Mouse (Mus musculus): Measurements from ENCODE around the gene Gpr62.

The Gpr62 gene

DNA sequence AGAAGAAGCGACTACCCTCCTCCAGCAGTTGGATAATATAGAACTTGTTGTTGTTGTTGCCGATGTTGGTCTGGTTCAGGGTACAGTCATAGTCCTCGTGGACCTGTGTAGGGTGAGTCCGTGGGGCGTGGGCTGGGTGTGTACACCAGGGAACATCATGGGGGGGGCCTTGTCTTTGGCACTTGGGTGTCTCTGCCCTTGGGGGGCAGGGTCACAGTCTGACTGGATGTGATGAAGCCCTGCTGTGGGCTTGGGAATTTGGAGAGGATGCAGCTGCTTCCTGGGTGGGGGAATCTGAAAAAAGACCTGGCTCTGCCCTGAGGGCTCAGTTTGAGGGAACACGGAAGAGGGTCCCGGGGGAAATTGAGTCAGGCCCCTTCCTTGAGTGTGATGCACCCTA lies 9.3 kb upstream of the Gpr62 start:
- DNase-seq (ENCODE audit: low read depth, low spot score) = no peak

DNA sequence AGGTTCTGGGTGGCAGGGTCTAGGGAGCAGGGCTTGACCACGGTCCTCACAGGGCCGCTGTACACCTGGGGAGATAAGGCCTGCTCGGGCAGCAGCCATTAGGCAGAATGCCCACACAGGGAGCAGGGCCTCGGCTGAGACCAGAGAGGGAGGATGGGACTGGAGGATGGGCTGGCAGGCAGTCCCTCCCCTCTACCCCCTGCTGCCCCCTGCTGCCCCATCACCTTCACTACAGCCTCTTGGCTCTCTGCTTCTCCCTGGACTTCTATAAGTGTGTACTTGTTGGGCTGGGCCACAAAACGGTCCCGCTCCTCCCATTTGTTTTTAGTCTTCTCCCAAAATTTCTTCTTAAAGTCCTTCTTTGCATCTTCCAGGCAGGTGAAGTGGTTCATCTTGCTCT lies 8.7 kb upstream of the Gpr62 start:
- DNase-seq (ENCODE audit: low read depth, low spot score) = no peak

DNA sequence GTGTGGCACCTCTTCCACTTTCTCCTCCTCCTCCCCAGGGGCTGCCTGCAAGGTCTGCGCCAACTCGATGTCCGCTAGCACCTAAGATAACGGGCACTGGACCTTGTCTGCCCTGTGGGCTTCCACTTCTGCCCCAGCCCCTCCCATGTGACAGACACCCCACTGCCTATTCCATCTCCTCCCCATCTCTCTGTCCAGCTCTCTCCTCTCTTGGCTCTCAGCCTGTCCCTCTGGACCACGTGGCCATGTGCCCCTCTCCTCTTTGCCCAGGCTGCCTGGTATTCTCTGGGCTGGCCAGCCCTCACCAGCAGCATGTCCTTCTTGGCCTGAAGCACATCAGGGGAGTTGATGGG lies 8.0 kb upstream of the Gpr62 start:
- no peak for DNase-seq (ENCODE audit: low read depth, low spot score)

DNA sequence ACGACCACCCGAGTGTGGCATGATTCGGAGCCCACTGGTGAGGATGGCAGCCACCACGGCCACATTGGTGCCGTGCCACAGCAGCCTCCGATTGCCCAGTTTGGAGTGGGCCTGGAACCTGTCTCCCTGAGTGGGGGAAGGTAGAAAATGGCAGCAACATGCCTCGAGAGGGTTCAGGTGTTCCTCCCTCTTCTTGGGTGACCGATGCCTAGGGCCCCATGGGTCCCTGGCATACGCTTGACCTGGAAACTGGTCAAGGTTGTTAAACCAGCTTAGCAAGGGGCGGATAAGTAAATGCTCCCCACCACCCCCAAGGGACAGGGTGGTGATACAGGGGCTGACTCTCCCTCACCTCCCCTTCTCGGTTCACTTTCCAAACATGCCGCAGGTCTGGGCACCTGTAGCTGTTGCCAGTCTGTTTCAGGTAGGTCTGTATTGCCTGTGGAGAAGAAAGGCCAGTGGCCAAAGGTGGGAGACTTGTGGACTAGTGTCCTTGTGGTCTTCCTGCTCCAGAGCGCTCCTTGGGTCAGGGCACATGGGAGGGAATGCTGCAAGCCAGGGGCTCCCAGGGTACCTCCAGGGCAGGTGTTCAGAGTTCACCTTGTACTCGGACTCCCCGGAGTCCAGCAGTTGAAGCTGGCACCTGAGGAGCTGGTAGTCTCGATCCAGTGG lies 7.5 kb upstream of the Gpr62 start:
- DNase-seq (ENCODE audit: low read depth, low spot score) = no peak

DNA sequence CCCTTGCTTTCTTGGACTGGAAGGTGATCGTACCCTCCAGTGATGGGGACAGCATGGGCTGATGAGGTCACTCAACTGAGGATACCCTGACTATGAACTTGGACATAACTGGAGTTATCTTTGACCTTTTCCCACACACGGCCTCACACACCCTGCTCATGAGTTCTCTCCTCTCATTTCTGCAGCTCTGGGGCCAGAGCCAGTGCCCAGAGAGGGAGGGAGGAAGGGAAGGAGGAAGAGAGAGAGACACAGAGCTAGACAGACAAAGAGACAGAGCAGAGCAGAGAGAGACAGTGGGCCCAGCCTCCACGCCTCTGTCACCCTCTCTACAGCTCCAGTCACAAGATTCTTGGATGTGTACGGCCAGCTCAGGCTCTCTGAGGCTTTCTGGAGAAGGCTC lies 6.6 kb upstream of the Gpr62 start:
- DNase-seq (ENCODE audit: low read depth, low spot score) = no peak

DNA sequence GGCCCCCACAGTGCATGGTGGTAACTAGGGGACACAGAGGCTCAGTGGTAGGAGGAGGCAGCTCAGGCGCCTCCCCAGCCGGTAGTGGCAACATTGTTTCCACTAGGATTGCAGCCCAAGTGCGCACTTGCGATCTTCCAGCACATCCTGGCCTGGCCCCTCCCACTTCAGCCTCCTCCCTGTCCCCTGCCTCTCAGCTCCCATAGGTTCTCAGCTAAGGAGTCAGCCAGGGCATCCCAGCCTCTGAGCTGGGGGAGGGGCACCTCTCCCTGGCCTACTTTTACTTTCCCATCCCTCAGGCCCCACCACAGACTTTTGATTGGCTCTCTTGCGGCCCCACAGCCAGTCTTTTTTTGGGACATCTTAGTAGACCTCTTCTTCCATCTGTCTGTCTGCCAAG lies 6.2 kb upstream of the Gpr62 start:
- no peak for DNase-seq (ENCODE audit: low read depth, low spot score)

DNA sequence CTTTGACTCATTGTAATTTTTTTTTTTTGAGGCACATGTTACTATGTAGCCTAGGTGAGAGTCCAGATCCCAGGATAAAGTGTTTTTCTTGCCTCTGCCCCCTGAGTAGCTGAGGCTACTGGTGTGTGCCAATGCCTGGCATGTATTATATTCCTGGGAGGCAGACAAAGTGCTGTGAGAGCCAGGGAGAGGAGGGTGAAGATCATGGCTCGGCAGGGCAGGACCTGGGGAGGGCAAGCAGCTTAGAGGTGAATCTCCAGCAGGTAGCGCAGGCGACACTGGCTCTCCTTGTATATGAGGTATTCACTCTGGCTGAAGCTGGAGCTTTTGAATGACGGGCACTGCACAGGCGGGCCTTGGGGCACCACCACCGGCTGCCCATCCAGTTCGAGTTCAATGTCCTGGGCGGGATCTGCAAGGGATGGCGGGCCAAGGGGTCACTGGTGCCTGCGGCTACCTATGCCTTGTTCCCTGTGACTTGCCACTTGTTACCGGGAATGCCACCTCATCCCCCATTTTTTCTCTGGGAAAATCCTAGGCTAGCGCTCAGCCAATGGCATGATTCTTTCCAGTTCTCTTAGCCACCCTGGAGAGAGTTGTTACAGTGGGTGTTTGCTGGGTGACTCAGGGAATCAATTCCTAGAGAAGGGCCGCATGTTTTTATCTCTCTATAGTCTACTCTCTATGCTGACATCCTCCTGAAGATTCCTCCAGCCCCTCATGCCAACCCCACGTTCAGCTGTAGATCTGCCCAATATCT lies 5.4 kb upstream of the Gpr62 start:
- DNase-seq (ENCODE audit: low read depth, low spot score) = no peak

DNA sequence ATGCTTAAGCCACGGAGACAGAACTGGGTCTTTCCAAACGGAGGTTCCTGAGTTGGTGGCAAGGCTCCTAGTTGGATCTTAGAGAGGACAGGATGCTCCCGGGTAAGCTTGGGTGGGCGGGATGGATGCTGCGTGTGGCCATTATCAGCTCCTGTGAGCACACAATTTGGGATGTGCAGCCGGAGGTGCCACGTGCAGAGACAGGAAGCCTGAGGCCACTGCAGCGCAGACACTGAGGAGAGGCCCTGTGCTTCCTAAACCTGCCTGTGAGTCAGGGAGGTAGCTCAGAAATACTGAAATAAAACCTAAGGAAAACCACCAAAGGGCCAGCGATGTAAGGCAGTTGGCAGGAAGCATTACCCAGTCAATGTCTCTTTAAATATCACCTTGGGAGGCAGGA lies 4.0 kb upstream of the Gpr62 start:
- no peak for DNase-seq (ENCODE audit: low read depth, low spot score)

DNA sequence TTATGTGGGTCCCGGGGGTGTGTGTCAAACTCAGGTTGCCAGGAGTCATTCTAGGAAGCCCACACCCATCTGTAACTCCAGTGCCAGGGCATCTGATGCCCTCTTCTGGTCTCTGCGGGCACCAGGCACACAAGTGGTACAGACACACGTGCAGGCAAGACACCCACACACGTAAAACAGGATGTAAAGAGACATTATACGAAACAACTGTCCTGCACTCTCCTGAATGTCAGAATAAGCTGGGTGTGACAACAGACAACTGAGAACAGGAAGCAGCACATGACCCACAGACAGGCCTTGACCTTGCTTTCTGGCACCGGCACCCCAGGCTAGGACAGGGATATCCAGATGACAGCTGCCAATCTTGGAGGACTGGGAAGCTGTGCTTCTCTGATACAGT lies 3.6 kb upstream of the Gpr62 start:
- DNase-seq (ENCODE audit: low read depth, low spot score) = no peak

DNA sequence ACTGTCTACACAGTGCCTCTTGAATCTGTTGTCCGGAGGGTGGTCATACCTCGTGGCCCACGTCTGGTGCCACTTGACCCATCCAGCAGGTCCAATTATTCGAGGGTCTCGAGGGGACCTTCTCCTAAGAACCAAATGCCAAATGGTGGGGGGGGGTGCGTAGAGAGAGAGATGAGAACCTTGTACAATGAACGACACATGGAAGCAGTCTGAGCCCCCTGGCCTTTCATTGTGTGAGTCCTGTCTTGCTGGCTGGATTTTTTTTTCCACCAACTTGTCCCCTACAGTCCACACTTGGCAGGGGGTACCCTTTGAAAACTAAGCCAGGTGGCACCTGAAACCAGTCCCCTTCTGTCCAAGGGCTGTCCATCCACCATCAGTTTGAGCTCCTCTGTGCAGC lies 2.0 kb upstream of the Gpr62 start:
- no peak for DNase-seq (ENCODE audit: low read depth, low spot score)

DNA sequence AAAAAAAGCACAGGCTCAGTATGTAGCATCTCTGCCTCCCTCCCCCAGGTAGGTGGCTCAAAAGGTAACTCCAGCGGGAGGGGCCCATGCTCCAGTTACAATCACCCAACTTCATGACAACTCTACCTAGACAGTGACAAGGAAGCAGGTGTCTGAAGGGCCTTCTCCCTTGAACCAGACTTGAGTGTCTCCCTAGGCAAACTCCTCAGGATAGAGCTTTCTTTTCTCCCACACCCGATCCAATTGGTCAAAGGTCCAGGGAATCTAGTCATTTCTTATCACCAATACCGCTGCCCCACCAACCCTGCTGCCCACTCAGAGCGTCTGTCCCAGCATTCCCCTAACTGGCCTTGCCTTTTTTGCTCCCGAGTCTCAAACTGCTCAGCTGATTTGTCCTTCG lies 983 bp upstream of the Gpr62 start:
- no peak for DNase-seq (ENCODE audit: low read depth, low spot score)

DNA sequence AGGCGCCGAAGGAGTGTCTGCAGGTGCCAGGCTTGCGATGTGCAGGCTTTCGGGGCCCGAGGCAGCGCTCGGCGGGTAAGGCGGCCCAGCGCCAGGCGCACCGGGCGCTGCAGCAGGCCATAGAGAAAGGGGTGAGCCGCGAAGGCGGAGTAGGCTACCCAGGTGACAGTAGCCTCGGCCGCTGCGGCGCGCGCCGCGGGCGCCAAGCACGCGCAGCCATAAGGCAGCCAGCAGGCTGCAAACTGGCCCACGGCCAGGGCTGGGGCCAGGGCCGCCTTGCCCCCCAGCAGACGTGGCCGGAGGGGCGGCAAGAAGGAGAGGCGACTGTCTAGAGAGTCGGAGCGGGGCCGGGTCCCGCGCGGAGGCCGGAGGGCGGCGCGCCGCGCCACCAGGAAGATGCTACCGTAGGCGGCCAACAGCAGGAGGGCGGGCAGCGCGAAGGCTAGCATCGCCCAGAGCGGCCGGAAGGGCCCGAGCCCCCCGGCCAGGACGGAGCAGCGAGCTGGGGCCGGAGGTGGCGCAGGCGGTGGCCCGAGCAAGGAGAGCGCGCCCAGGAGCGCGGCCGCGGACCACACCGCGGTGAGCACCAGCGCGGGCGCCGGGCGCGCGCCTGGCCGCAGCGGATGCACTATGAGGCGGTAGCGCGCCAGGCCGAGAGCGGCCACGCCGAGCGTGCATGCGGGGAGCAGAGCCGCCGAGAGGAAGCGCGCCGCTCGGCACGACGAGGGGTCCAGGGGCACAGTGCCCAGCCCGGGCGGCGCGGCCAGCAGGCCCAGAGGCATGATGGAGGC lies 792 bp downstream of the Gpr62 start:
- no peak for DNase-seq (ENCODE audit: low read depth, low spot score)

DNA sequence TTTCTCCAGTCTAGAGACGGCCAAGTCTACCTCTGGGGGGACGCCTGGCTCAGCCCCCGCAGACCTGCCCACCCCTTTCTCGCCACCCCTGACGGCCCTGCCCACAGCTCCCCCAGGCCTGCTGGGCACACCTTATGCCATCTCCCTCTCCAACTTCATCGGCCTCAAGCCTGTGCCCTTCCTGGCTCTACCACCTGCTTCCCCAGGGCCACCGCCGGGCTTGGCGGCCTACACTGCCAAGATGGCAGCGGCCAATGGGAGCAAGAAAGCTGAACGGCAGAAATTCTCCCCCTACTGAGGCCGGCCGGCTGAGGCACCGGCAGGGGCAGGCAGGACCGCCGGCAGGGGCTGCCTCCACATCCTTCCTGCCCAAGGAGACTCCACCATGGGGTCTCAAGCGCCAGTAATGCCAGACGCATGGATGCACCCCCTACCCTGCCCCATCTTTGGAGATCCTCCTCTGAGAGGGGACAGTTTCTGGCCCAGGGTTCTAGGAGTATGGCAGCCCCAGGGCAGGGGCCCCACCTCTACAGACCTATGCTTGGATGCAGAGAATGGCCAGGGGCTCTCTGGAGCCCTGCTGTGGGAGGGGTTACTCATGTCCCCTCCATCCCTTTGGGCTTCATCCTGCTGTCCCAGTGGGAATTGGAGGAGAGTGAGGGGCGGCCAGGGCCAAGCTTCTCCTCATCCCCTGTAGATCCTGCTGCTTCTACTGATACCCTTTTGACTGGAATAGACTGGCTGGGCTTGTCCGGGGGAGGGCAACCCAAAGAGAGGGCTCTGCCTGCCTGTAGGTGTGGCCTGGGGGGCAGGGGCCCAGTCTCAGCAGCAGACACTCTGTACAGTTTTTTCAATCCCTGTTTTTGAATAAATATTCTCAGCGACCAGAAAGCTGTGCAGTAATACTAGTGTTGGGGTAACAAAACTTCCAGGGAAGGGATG lies 2.3 kb downstream of the Gpr62 start:
- no peak for DNase-seq (ENCODE audit: low read depth, low spot score)

DNA sequence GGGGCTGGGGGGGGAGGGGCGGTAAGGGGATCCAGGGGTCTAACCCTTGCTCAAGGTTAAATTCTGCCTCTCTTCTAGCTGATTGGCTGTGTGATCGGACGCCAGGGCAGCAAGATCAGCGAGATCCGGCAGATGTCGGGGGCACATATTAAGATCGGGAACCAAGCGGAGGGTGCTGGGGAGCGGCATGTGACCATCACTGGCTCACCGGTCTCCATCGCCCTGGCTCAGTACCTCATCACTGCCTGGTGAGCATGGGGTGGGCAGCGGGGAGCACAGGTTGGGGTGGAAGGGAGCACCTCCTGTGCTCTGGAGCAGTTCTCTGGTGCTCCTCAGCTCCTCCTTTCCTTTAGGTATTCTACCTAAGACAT lies 3.3 kb downstream of the Gpr62 start:
- DNase-seq (ENCODE audit: low read depth, low spot score) = no peak

DNA sequence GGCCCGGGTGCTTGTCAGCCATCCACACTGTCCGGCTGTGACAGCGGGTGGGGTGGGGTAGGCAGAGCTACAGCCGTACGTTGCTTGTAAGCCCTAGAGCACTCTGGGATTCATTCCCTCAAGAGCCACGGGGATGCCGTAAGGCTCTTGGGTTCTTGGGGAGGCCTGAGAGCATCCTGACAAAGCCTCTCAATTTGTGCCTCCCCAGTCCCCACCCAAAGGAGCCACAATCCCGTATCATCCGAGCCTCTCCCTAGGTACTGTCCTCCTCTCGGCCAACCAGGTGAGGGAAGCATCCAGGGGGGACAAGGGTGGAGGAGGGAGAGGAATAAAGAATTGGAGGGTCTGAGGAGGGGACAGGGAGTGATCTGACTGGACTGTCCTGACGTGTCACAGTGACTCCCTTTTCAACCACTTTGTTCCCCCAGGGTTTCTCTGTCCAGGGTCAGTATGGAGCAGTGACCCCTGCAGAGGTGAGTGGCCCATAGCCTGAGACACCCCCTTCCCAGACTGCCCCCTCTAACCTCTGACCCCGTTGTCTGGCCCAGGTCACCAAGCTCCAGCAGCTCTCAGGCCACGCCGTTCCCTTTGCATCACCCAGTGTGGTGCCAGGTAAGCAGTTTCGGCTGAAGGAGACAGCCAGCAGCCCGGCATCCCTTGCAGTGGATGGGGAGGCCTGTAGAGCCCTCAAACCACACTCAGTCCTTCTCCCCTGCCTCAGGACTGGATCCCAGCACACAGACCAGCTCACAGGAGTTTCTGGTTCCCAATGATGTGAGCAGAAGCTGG lies 3.9 kb downstream of the Gpr62 start:
- DNase-seq (ENCODE audit: low read depth, low spot score) = no peak

DNA sequence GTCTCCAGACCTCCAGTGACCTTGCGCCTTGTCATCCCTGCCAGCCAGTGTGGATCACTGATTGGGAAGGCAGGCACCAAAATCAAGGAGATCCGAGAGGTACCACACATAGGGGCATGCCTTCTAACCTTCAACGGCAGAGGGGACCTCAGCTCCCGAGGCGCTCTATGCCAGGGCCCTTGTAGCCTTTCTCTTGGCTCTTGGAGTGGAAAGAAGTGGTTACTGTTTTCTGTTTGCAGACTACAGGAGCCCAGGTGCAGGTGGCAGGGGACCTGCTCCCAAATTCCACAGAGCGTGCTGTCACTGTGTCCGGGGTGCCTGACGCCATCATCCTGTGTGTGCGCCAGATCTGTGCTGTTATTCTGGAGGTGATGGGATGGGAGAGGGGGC lies 4.7 kb downstream of the Gpr62 start:
- DNase-seq (ENCODE audit: low read depth, low spot score) = no peak

DNA sequence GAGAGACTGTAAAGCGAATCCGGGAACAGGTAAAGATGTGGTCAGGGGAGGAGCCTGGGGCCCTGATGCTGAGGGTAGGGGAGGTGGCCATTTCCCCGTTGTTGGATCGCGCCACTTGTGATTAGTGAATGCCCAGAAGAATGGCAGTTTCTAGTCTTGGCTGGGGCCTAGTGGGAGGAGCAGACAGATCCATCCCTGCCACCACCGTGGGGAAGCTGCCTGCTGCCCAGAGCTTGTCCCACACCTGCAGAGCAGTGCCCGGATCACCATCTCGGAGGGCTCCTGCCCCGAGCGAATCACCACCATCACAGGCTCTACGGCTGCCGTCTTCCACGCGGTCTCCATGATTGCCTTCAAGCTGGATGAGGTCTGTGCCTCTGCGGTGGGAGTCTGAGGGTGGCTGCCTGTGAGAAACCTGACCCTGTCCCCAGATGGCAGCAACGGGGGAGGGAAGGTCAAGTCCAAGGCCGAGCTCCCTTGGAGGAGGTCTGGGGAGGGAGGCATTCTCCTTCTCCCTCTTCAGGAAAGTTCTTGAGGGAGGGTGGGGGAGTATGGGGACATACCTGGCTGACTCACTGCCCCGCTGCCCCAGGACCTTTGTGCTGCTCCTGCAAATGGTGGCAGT lies 5.2 kb downstream of the Gpr62 start:
- no peak for DNase-seq (ENCODE audit: low read depth, low spot score)

DNA sequence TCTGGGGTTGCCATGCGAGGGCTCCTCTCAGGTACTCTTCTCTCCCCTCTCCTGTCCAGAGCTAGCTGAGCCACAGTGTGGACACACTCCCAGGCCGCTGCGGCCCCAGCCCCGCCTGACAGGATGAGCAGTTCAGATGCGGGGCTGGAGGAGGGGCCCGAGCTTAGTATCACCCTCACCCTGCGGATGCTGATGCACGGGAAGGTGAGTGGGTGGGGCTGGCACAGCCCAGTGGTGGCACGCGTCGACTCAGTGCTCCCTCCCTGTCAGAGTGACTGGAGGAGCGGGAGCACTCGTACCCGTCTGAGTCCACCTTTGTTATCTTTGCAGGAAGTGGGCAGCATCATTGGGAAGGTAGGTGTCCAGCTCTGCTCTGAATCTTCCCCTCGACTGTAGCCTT lies 5.8 kb downstream of the Gpr62 start:
- no peak for DNase-seq (ENCODE audit: low read depth, low spot score)

DNA sequence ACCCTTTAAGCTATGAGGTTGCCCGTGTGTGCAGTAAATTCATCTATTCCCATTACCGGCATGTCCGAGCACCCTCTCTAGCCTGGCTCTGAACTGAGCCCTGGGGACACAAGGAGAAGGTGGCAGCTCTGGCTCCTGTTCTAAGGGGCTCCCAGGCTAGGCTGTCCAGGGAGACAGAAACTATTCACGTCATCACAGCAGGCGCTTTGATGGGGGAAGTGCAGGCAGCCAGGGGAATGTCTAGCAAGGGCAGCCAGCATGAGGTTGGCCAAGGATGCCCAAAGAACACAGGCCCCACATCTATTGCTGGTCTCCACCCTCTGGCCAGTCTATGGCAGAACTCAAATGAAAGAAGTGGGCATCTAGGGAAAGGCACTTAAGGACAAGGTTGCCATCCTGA lies 7.8 kb downstream of the Gpr62 start:
- no peak for DNase-seq (ENCODE audit: low read depth, low spot score)

DNA sequence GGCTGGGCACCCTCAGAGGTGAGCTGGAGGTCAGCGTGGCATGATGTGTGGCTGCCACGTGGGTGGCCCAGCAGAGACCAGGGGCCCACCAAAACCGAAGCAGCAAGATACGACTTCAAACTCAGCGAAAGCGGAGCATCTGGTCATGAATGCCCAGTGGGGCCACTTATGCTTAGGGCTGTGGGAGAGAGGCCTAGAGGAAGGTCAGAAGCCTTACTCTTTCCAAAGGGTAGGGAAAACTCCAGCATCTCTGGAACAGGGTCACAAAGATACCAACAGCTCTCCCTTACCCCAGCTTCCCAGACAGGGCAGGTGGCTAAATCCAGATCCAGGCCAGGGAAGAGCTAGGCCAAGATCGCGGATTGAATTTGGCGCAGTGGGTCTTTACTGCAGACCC lies 8.6 kb downstream of the Gpr62 start:
- no peak for DNase-seq (ENCODE audit: low read depth, low spot score)
